In the genomic region with DNA sequence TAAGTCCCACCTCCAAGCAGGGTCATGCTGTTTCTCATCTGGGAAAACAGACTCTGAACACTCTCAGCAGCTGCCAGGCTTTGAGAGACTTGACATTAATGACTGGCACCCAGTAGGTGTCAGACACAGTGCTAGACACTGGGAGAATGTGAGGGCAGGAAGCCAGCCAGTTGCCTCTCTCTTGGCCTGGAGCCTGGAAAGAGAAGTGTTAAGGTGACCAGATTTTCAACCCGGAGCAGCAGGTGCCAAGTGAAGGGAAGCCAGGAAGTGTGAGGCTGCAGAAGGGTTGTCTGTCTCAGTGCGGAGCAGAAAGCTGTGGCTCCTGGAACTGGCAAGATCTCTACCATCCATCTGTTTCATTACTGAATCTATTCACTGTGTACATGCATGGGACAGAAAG, we compare ENCODE assay signal across 9 mouse cellular contexts.
DNase-seq lines count a peak whose midpoint lies in the region; ATAC-seq and TF ChIP-seq lines count a peak whose summit lies in the region.
"Had no signal": no experiment of that assay in that cellular context is flagged by ENCODE, and none has a peak within 500 bp of the region (broad histone marks: within the 10 kb centered on the region; RNA-seq: fewer than 3 reads in every experiment).

No protein-coding gene starts in this region.

- 32% methylated on average over 2 of the region's 2 CpGs for WGBS in hindbrain, postnatal 0 days
- 49% methylated on average over 2 of the region's 2 CpGs for WGBS in hindbrain, embryonic 13.5 days

- H3K27ac ChIP-seq in hindbrain, postnatal 0 days = no peak overlapping the region
- no peak overlapping the region for H3K27ac ChIP-seq in hindbrain, embryonic 13.5 days
- H3K27ac ChIP-seq: liver, embryonic 13.5 days had no signal

- H3K9me3 ChIP-seq in hindbrain, postnatal 0 days (ENCODE audit: low read length) = no peaks in the 10 kb centered on the region
- no peaks in the 10 kb centered on the region for H3K9me3 ChIP-seq in hindbrain, embryonic 13.5 days

- H3K27me3 ChIP-seq in hindbrain, postnatal 0 days (ENCODE audit: insufficient read depth, low read length) = no peaks in the 10 kb centered on the region
- H3K27me3 ChIP-seq in hindbrain, embryonic 13.5 days = no peaks in the 10 kb centered on the region
- H3K27me3 ChIP-seq: liver, embryonic 13.5 days had no signal

- ATAC-seq in hindbrain, postnatal 0 days = peak; percentile 52
- ATAC-seq in hindbrain, embryonic 13.5 days (ENCODE audit: low FRiP score) = no peak
- ATAC-seq in megakaryocyte-erythroid progenitor cell, adult 5-6 weeks (replicated peaks; ENCODE audit: low FRiP score, low TSS enrichment, poor library complexity, severe bottlenecking) = no peak

- no peak overlapping the region for H3K4me2 ChIP-seq in hindbrain, postnatal 0 days (ENCODE audit: low read depth, low read length)
- no peak overlapping the region for H3K4me2 ChIP-seq in hindbrain, embryonic 13.5 days
- H3K4me2 ChIP-seq: liver, embryonic 13.5 days had no signal

- DNase-seq in hindbrain, postnatal 0 days (ENCODE audit: low spot score) = peak; percentile 69
- peak; percentile 64 for DNase-seq in brain, embryonic 18.5 days (ENCODE audit: low read depth, low spot score)
- DNase-seq in gastrocnemius, adult 8-10 months (ENCODE audit: low spot score in 2 of 2) = peak; percentile 28 to 71
- DNase-seq in kidney, postnatal 10 days = peak; percentile 11
- DNase-seq in T-cell, adult 2 months (ENCODE audit: low spot score) = no peak
- DNase-seq in spleen, postnatal 4 days (ENCODE audit: low spot score in 2 of 2) = no peak
- DNase-seq: liver, embryonic 13.5 days had no signal

- no peaks in the 10 kb centered on the region for H3K36me3 ChIP-seq in hindbrain, postnatal 0 days (ENCODE audit: insufficient read depth, low read length)
- no peaks in the 10 kb centered on the region for H3K36me3 ChIP-seq in hindbrain, embryonic 13.5 days
- H3K36me3 ChIP-seq: liver, embryonic 13.5 days had no signal

- H3K9ac ChIP-seq in hindbrain, postnatal 0 days (replicated peaks; ENCODE audit: low read length) = no peak overlapping the region
- H3K9ac ChIP-seq in hindbrain, embryonic 13.5 days = no peak overlapping the region
- H3K9ac ChIP-seq: liver, embryonic 13.5 days had no signal

- no peak for TF ChIP-seq CTCF in hindbrain, postnatal 0 days (IDR thresholded peaks at IDR 0.05; ENCODE audit: low read depth)

- no peak overlapping the region for H3K4me3 ChIP-seq in hindbrain, postnatal 0 days (ENCODE audit: low read length)
- no peak overlapping the region for H3K4me3 ChIP-seq in hindbrain, embryonic 13.5 days
- H3K4me3 ChIP-seq: liver, embryonic 13.5 days had no signal

- 0 out of 2 replicates have a peak, but pooled peaks cover 14% of the 10 kb centered on the region for H3K4me1 ChIP-seq in hindbrain, postnatal 0 days (ENCODE audit: insufficient read depth, low read length)
- peaks cover 36% of the 10 kb centered on the region for H3K4me1 ChIP-seq in hindbrain, embryonic 13.5 days (replicated peaks)
- H3K4me1 ChIP-seq: liver, embryonic 13.5 days had no signal

Comparison
In these comparisons a context has a peak if more than half of its experiments do, and no peak if none do; other contexts are left out.
1. DNase-seq: peak in hindbrain, postnatal 0 days (single experiment), brain, embryonic 18.5 days (single experiment), gastrocnemius, adult 8-10 months (2 of 2) and kidney, postnatal 10 days (single experiment); none in T-cell, adult 2 months (single experiment) and spleen, postnatal 4 days (0 of 2).